Mouse (Mus musculus) liver, embryonic 14.5 days (tissue): ENCODE measurements around the gene Mroh3. TPM values are rescaled to one million over a fixed set of nuclear protein-coding genes. Genes with fewer than 3 reads are reported as not detected.

Experiments
- ATAC-seq: fragments of 200-750 bp; cut with Nextera tagmentation; 2 replicates; pipeline ENCODE4 v1.8.0; 2017; ENCODE audit warnings: moderate number of reproducible peaks, mild to moderate bottlenecking, moderate library complexity; ENCODE audit not compliant: insufficient read depth
- DNase-seq, 3 experiments: peaks; one replicate each; pipeline ENCODE4 v3.0.0-alpha.2; 2012 to 2013; ENCODE audit warnings: low read depth in 3 of 3, low spot score in 3 of 3
- H3K27ac ChIP-seq: fragments of 300-500 bp; sonication (generic); 2 replicates; pipeline ENCODE4 v1.5.1; 2014; ENCODE audit warnings: moderate library complexity, mild to moderate bottlenecking, control low read depth, inconsistent platforms
- H3K27me3 ChIP-seq: fragments of 300-500 bp; sonication (generic); 2 replicates; pipeline ENCODE4 v1.6.1; 2014; ENCODE audit warnings: mild to moderate bottlenecking, low read length, moderate library complexity; ENCODE audit not compliant: control insufficient read depth, insufficient read depth
- H3K36me3 ChIP-seq: fragments of 300-500 bp; sonication (generic); replicated peaks from 2 replicates; pipeline ENCODE4 v1.6.1; 2014; ENCODE audit warnings: low read depth; ENCODE audit not compliant: control insufficient read depth, insufficient read depth
- H3K4me1 ChIP-seq, 2 experiments: fragments of 200-500 bp in 1 of 2; fragments of 300-500 bp in 1 of 2; sonication (generic) in 1 of 2; replicated peaks; 2 replicates each; pipeline ENCODE4 v1.6.1; 2012 to 2014; ENCODE audit warnings: antibody characterized with exemption in 1 of 2, inconsistent platforms in 1 of 2, low read length in 1 of 2; ENCODE audit not compliant: control insufficient read depth in 2 of 2, insufficient read depth in 2 of 2
- H3K4me2 ChIP-seq: fragments of 300-500 bp; sonication (generic); 2 replicates; pipeline ENCODE4 v1.6.1; 2014; ENCODE audit warnings: low read depth, mild to moderate bottlenecking, control low read depth, moderate library complexity
- H3K4me3 ChIP-seq, 2 experiments: fragments of 200-500 bp in 1 of 2; fragments of 300-500 bp in 1 of 2; sonication (generic) in 1 of 2; 2 replicates each; pipeline ENCODE4 v1.5.1; 2012 to 2014; ENCODE audit warnings: low read depth in 2 of 2, low read length in 2 of 2, mild to moderate bottlenecking in 2 of 2, control low read depth in 1 of 2, inconsistent platforms in 1 of 2, moderate library complexity in 1 of 2; ENCODE audit not compliant: insufficient read depth in 1 of 2
- H3K9ac ChIP-seq: fragments of 300-500 bp; sonication (generic); replicated peaks from 2 replicates; pipeline ENCODE4 v1.6.1; 2014; ENCODE audit warnings: mild to moderate bottlenecking, control low read depth, moderate library complexity
- H3K9me3 ChIP-seq: fragments of 300-500 bp; sonication (generic); 2 replicates; pipeline ENCODE4 v1.6.1; 2016; ENCODE audit warnings: low read length, mixed read lengths; ENCODE audit not compliant: control insufficient read depth
- CTCF ChIP-seq: IDR thresholded peaks from 2 replicates; pipeline ENCODE4 v1.5.1; 2016; ENCODE audit warnings: antibody characterized with exemption, low read depth, control low read depth
- EP300 ChIP-seq: IDR thresholded peaks from 2 replicates; pipeline ENCODE4 v1.6.1; 2016; ENCODE audit warnings: antibody characterized with exemption, low read depth
- WGBS: fragments of 180-500 bp; shearing (Covaris S2); extraction: QIAGEN DNeasy Blood & Tissue Kit; methylation state at CpG from one replicate; pipeline ENCODE4 v1.1.7; 2014; ENCODE audit not compliant: insufficient replicate concordance; 5-methylcytosine and 5-hydroxymethylcytosine counted together
- polyA plus RNA-seq, 2 experiments: library from polyadenylated mRNA; depleted of rRNA in 1 of 2; stranded (reverse) in 1 of 2; unstranded in 1 of 2; fragments of >200 nt; fragmentation: Nextera tagmentation in 1 of 2; extraction: Ambion mirVana in 1 of 2; gene quantifications; 2 replicates each; pipeline versions ENCODE4 v1.2.1 to v1.2.3; 2012 to 2014

The Mroh3 gene
- polyA plus RNA-seq, 2 experiments = 0.15 TPM; not detected in 1

DNA sequence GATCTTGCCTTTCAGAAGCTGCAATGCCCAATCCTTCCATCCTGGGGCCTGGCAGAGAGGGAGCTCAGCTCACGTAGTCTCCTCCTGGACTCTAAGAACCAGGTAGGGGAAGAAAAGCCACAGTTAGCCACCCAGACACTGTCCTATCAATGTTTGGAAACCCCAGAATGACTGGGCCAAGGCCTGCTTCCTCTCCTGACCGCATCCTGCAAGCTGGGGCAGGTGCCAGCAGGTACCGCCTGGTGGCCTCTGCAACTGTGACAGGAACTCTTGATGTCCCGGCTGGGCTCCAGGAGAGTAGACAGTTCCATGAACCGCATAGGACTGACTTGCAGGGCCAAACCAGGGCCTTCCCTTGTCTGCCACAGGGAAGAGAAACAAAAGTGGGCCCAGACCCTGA lies 34.8 kb upstream of the Mroh3 start:
- H3K9me3 ChIP-seq = no peaks in the 10 kb centered on the region
- H3K4me2 ChIP-seq = no peak overlapping the region
- 58% methylated on average over 5 of the region's 5 CpGs for WGBS
- DNase-seq (no peak), ATAC-seq (no peak)
- no peaks in the 10 kb centered on the region for H3K36me3 ChIP-seq
- H3K27ac ChIP-seq = no peak overlapping the region
- H3K4me1 ChIP-seq = no peaks in the 10 kb centered on the region
- no peak overlapping the region for H3K4me3 ChIP-seq
- no peak overlapping the region for H3K9ac ChIP-seq
- no peaks in the 10 kb centered on the region for H3K27me3 ChIP-seq
- TF ChIP-seq EP300 (no peak), CTCF (no peak)

DNA sequence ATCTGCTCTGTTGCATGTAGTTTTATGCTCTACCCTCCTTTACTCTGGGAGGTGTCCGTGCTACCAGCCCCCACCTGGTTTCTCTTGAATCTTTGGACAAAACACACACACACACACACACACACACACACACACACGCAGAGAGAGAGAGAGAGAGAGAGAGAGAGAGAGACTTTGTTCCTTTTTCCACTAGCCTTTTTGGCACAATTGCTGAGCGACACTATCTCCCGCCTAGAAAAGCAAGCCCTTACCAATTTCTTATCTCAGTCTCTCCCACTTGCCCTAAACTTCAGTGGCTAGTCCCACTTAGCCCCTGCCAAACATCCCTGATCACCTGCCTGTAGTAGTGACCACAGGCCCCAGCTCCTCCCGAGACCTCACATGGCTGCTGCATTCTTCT lies 31.8 kb upstream of the Mroh3 start:
- H3K9me3 ChIP-seq = no peaks in the 10 kb centered on the region
- no peaks in the 10 kb centered on the region for H3K4me1 ChIP-seq
- DNase-seq = no peak
- no peak overlapping the region for H3K9ac ChIP-seq
- no peak for ATAC-seq
- TF ChIP-seq EP300 = no peak
- no peak for TF ChIP-seq CTCF
- 50% methylated on average over 5 of the region's 5 CpGs for WGBS
- H3K36me3 ChIP-seq = no peaks in the 10 kb centered on the region
- no peak overlapping the region for H3K4me3 ChIP-seq
- no peaks in the 10 kb centered on the region for H3K27me3 ChIP-seq
- H3K27ac ChIP-seq = no peak overlapping the region
- H3K4me2 ChIP-seq = no peak overlapping the region

DNA sequence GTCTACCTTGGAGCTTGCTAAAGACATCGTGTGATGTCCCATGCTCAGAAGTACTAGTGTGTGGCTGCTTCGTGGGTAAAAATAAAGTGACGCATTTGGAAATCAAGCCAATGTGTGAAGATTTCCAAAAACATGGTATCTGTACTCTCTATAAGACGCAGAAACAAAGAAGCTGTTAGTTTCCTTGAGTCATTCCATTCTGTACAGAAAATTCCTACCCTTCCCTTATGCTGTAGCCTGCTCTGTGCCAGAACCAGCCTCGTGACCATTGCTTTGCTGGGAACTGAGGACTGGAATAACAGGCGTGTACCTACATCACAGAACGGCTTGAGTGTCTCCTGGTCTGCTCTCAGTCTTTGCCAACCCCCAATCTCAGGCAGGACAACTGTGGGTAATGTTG lies 29.2 kb upstream of the Mroh3 start:
- H3K9ac ChIP-seq = no peak overlapping the region
- WGBS = 65% methylated on average over 7 of the region's 7 CpGs
- no peaks in the 10 kb centered on the region for H3K27me3 ChIP-seq
- H3K36me3 ChIP-seq = no peaks in the 10 kb centered on the region
- no peaks in the 10 kb centered on the region for H3K4me1 ChIP-seq
- DNase-seq (no peak), ATAC-seq (no peak)
- no peak overlapping the region for H3K27ac ChIP-seq
- TF ChIP-seq CTCF (no peak), EP300 (no peak)
- no peaks in the 10 kb centered on the region for H3K9me3 ChIP-seq
- H3K4me2 ChIP-seq = no peak overlapping the region
- H3K4me3 ChIP-seq = no peak overlapping the region

DNA sequence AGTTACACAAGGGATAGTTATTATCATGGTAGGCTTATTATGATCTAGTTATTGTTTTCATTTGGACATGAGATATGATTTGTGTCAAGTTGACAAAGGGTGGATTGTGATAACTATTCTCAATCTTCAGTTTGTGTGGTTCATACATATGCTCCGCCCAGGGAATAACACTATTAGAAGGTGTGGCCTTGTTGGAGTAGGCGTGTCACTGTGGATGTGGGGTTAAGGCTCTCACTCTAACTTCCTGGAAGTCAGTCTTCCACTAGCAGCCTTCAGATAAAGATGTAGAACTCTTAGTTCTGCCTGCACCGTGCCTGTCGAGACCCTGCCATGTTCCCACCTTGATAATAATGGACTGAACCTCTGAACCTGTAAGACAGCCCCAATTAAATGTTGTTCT lies 25.9 kb upstream of the Mroh3 start:
- TF ChIP-seq EP300 = no peak
- no peak for TF ChIP-seq CTCF
- H3K9ac ChIP-seq = no peak overlapping the region
- peaks cover 19% of the 10 kb centered on the region for H3K27me3 ChIP-seq
- 0 out of 4 replicates have a peak, but pooled peaks cover 0 to 3% of the 10 kb centered on the region in 2 experiments for H3K4me1 ChIP-seq
- no peak for ATAC-seq
- DNase-seq = no peak
- H3K4me2 ChIP-seq = no peak overlapping the region
- H3K36me3 ChIP-seq = no peaks in the 10 kb centered on the region
- H3K27ac ChIP-seq = no peak overlapping the region
- H3K9me3 ChIP-seq = no peaks in the 10 kb centered on the region
- no peak overlapping the region for H3K4me3 ChIP-seq
- WGBS = 45% methylated on average over 4 of the region's 4 CpGs

GRCm38 (mm10) chr1:136234595-136235092 lies 22.0 kb upstream of the Mroh3 start:
- Histone ChIP-seq H3K27ac (no peak overlapping the region), H3K4me2 (peak overlapping the region; percentile 71), H3K36me3 (no peaks in the 10 kb centered on the region), H3K4me1 (0 out of 4 replicates have a peak, but pooled peaks cover 0 to 3% of the 10 kb centered on the region in 2 experiments), H3K9me3 (no peaks in the 10 kb centered on the region), H3K9ac (no peak overlapping the region), H3K4me3 (peak overlapping the region; percentile 32 to 52), H3K27me3 (peaks cover 50% of the 10 kb centered on the region)
- DNase-seq (no peak), ATAC-seq (no peak)
- WGBS = under 1% methylated on average over 9 of the region's 9 CpGs
- TF ChIP-seq EP300 (no peak), CTCF (no peak; the same call in none of the 2 replicates)
